Mouse (Mus musculus) heart, postnatal 0 days (tissue): Measurements from ENCODE around the gene Cdh6. TPM values are rescaled to one million over a fixed set of nuclear protein-coding genes. Genes with fewer than 3 reads are reported as not detected.
A peak's percentile ranks its signal among the peaks of the same experiment; 100 is the strongest.

Source experiments
- ATAC-seq: fragments of 200-750 bp; cut with Nextera tagmentation; 2 replicates; pipeline ENCODE4 v1.8.0; 2017; ENCODE audit warnings: low read depth, moderate number of reproducible peaks, moderate library complexity; ENCODE audit not compliant: insufficient read depth
- DNase-seq: peaks from one replicate; pipeline ENCODE4 v3.0.0-alpha.2; 2016; ENCODE audit warnings: low spot score
- H3K27ac ChIP-seq: fragments of 300-500 bp; sonication (generic); 2 replicates; pipeline ENCODE4 v1.5.1; 2014; ENCODE audit warnings: low read depth, mild to moderate bottlenecking
- H3K27me3 ChIP-seq: fragments of 300-500 bp; sonication (generic); 2 replicates; pipeline ENCODE4 v1.6.1; 2014; ENCODE audit warnings: low read length, mixed read lengths; ENCODE audit not compliant: control insufficient read depth, insufficient read depth
- H3K36me3 ChIP-seq: fragments of 300-500 bp; sonication (generic); replicated peaks from 2 replicates; pipeline ENCODE4 v1.6.1; 2014; ENCODE audit warnings: low read length, mixed read lengths; ENCODE audit not compliant: control insufficient read depth, insufficient read depth
- H3K4me1 ChIP-seq: fragments of 300-500 bp; sonication (generic); 2 replicates; pipeline ENCODE4 v1.6.1; 2014; ENCODE audit warnings: antibody characterized with exemption; ENCODE audit not compliant: control insufficient read depth, insufficient read depth
- H3K4me2 ChIP-seq: fragments of 300-500 bp; sonication (generic); 2 replicates; pipeline ENCODE4 v1.6.1; 2014; ENCODE audit warnings: low read depth, mild to moderate bottlenecking, low read length, moderate library complexity
- H3K4me3 ChIP-seq: fragments of 300-500 bp; sonication (generic); 2 replicates; pipeline ENCODE4 v1.5.1; 2014; ENCODE audit warnings: low read depth, low read length
- H3K9ac ChIP-seq: fragments of 300-500 bp; sonication (generic); replicated peaks from 2 replicates; pipeline ENCODE4 v1.6.1; 2014; ENCODE audit warnings: low read depth, low read length, mixed read lengths
- H3K9me3 ChIP-seq: fragments of 300-500 bp; sonication (generic); replicated peaks from 2 replicates; pipeline ENCODE4 v1.6.1; 2016; ENCODE audit warnings: low read length; ENCODE audit not compliant: control insufficient read depth
- CTCF ChIP-seq: IDR thresholded peaks from 2 replicates; pipeline ENCODE4 v1.5.1; 2016; ENCODE audit warnings: antibody characterized with exemption, control low read depth, low read depth
- EP300 ChIP-seq: IDR thresholded peaks from 2 replicates; pipeline ENCODE4 v1.6.1; 2016; ENCODE audit warnings: antibody characterized with exemption, low read depth
- WGBS: fragments of 180-500 bp; shearing (Covaris S2); extraction: QIAGEN DNeasy Blood & Tissue Kit; methylation state at CpG from one replicate; pipeline ENCODE4 v1.1.7; 2014; 5-methylcytosine and 5-hydroxymethylcytosine counted together
- polyA plus RNA-seq: library from polyadenylated mRNA; unstranded; fragments of >200 nt; fragmentation: Nextera tagmentation; extraction: Ambion mirVana; gene quantifications from 2 replicates; pipeline ENCODE4 v1.2.1, GENCODE M21; 2015
- total RNA-seq: library from RNA; depleted of rRNA; stranded (reverse); fragments of >200 nt; gene quantifications from 2 replicates; pipeline ENCODE4 v1.2.3, GENCODE M21; 2014; ENCODE audit warnings: low replicate concordance

The Cdh6 gene
- total and polyA plus RNA-seq, 2 experiments from 2014 or later = 0.34 to 0.64 TPM

GRCm38 (mm10) chr15:13008803-13009202 lies 164.7 kb downstream of the Cdh6 start:
- Histone ChIP-seq H3K9ac (no peak overlapping the region), H3K4me3 (no peak overlapping the region), H3K36me3 (no peaks in the 10 kb centered on the region), H3K4me1 (no peaks in the 10 kb centered on the region), H3K9me3 (no peaks in the 10 kb centered on the region), H3K27ac (no peak overlapping the region), H3K4me2 (no peak overlapping the region), H3K27me3 (no peaks in the 10 kb centered on the region)
- WGBS = 75% methylated on average over 4 of the region's 4 CpGs
- no peak for DNase-seq
- ATAC-seq = no peak
- TF ChIP-seq EP300 = no peak
- TF ChIP-seq CTCF = no peak

DNA sequence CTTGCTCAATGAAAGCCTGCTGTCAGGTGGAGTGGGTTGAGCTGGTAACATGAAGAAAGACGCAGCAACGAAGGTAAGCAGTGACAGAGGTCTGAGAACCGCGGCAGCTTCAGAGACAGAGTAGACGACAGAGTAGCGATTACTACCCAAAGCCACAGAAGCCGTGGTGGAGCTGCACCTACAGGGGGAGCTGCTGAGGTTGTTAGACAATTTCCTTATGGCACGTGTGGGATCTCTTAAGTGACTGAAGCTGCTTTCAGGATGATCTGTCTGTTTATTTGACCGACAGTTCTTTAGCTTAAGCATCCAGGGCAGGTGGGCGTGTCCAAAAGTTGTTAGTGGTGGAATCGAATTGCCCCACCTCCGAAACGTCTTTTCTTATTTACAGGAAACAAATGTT lies 167.5 kb downstream of the Cdh6 start:
- Histone ChIP-seq H3K9me3 (no peaks in the 10 kb centered on the region), H3K4me3 (no peak overlapping the region), H3K27ac (no peak overlapping the region), H3K4me1 (no peaks in the 10 kb centered on the region), H3K27me3 (no peaks in the 10 kb centered on the region), H3K4me2 (no peak overlapping the region), H3K36me3 (no peaks in the 10 kb centered on the region), H3K9ac (no peak overlapping the region)
- WGBS = 72% methylated on average over 13 of the region's 13 CpGs
- TF ChIP-seq EP300 = no peak
- TF ChIP-seq CTCF = no peak
- DNase-seq (no peak), ATAC-seq (no peak)

DNA sequence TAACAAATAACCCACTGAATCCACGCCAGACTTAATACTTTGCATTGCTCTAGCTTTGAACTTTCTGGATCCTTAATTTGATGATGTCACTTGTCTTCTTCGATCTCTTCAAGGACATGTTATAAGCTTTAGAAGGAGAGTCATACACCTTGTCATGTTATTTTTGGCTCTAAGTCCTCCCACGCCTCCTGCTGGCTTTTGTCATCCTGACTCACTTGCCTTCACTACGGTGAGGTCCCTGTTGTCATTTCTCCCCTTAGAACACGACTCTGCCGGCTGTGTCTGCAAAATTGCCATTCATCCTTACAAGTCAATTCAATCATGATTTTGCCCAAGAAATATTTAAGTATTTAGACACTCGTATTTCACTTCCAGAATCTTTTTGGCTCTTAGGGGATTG lies 171.9 kb downstream of the Cdh6 start:
- ATAC-seq = no peak
- WGBS = 30% methylated on average over 7 of the region's 7 CpGs
- Histone ChIP-seq H3K9me3 (no peaks in the 10 kb centered on the region), H3K9ac (no peak overlapping the region), H3K4me3 (no peak overlapping the region), H3K36me3 (no peaks in the 10 kb centered on the region), H3K4me1 (no peaks in the 10 kb centered on the region), H3K27me3 (no peaks in the 10 kb centered on the region), H3K27ac (no peak overlapping the region), H3K4me2 (no peak overlapping the region)
- no peak for DNase-seq
- TF ChIP-seq EP300 (no peak), CTCF (peak; percentile 35; the same call in 1 of the 2 replicates)

- DNase-seq (no peak), ATAC-seq (no peak)
- WGBS = 77% methylated on average over 9 of the region's 9 CpGs
- Histone ChIP-seq H3K27ac (no peak overlapping the region), H3K9ac (no peak overlapping the region), H3K36me3 (no peaks in the 10 kb centered on the region), H3K27me3 (no peaks in the 10 kb centered on the region), H3K4me1 (no peaks in the 10 kb centered on the region), H3K4me2 (no peak overlapping the region), H3K4me3 (no peak overlapping the region), H3K9me3 (no peaks in the 10 kb centered on the region)
- TF ChIP-seq CTCF (no peak), EP300 (no peak)
Observed at GRCm38 (mm10) chr15:12994563-12995359, 178.7 kb downstream of the Cdh6 start.
